Mouse (Mus musculus): ENCODE data around the gene Sart3. TPM values are rescaled to one million over a fixed set of nuclear protein-coding genes. Genes with fewer than 3 reads are reported as not detected.

Sart3 gene
- total RNA-seq, 1 experiment: 78.0 TPM

GRCm38 (mm10) chr5:113694000-113694399 is 78.3 kb downstream of the Sart3 start:
- Histone ChIP-seq H3K36me3 (ENCODE audit: control insufficient read depth, insufficient read depth, low read length, poor library complexity, severe bottlenecking) (no peaks in the 10 kb centered on the region), H3K4me1 (ENCODE audit: control insufficient read depth in 2 of 2, insufficient read depth in 2 of 2, low read length in 2 of 2, poor library complexity in 1 of 2) (peaks cover 7 to 21% of the 10 kb centered on the region in 2 experiments; a peak in 3 of 4 replicates), H3K9ac (ENCODE audit: insufficient read depth, low read depth, low read length, poor library complexity, severe bottlenecking) (no peak overlapping the region), H3K4me3 (ENCODE audit: insufficient read depth in 1 of 2, low read depth in 1 of 2, low read length in 2 of 2, poor library complexity in 1 of 2, severe bottlenecking in 1 of 2) (no peak overlapping the region), H3K27ac (ENCODE audit: insufficient read depth, low read depth, low read length, poor library complexity, severe bottlenecking) (no peak overlapping the region), H3K9me3 (ENCODE audit: control insufficient read depth, insufficient read depth, low read depth, low read length) (no peaks in the 10 kb centered on the region)
- no peak for DNase-seq (ENCODE audit: low read depth, low spot score)
- in situ Hi-C loops (cut with MboI; ENCODE audit: low sequenced_read_pairs in 2 of 2, unreplicated experiment in 2 of 2): no loop called here
- TF ChIP-seq ZNF384 (IDR thresholded peaks at IDR 0.05; ENCODE audit: low read depth, low read length): no peak

GRCm38 (mm10) chr5:113693196-113693755 is 79.0 kb downstream of the Sart3 start:
- H3K9ac ChIP-seq (ENCODE audit: insufficient read depth, low read depth, low read length, poor library complexity, severe bottlenecking): no peak overlapping the region
- TF ChIP-seq ZNF384 (IDR thresholded peaks at IDR 0.05; ENCODE audit: low read depth, low read length) (no peak), MAFK (IDR thresholded peaks at IDR 0.05; ENCODE audit: insufficient read depth, low read depth, low read length) (no peak), HCFC1 (IDR thresholded peaks at IDR 0.05; ENCODE audit: borderline replicate concordance, insufficient read depth, low read length) (no peak), ZC3H11A (IDR thresholded peaks at IDR 0.05; ENCODE audit: borderline replicate concordance, low read depth, low read length) (no peak), CHD2 (IDR thresholded peaks at IDR 0.05; ENCODE audit: low read depth, low read length) (no peak)
- DNase-seq (ENCODE audit: low read depth, low spot score): peak; percentile 70
- in situ Hi-C loops (cut with MboI; ENCODE audit: low sequenced_read_pairs in 2 of 2, unreplicated experiment in 2 of 2): no loop called here
- no peak overlapping the region for H3K27ac ChIP-seq (ENCODE audit: insufficient read depth, low read depth, low read length, poor library complexity, severe bottlenecking)
- no peaks in the 10 kb centered on the region for H3K9me3 ChIP-seq (ENCODE audit: control insufficient read depth, insufficient read depth, low read depth, low read length)
- H3K36me3 ChIP-seq (ENCODE audit: control insufficient read depth, insufficient read depth, low read length, poor library complexity, severe bottlenecking): no peaks in the 10 kb centered on the region
- H3K4me3 ChIP-seq (ENCODE audit: insufficient read depth in 1 of 2, low read depth in 1 of 2, low read length in 2 of 2, poor library complexity in 1 of 2, severe bottlenecking in 1 of 2): no peak overlapping the region
- H3K4me1 ChIP-seq (ENCODE audit: control insufficient read depth in 2 of 2, insufficient read depth in 2 of 2, low read length in 2 of 2, poor library complexity in 1 of 2): peaks cover 7 to 21% of the 10 kb centered on the region in 2 experiments; a peak in 3 of 4 replicates

Other genes with a start within 250 kb of the Sart3 start
- gene Cmklr1, start 122.1 kb downstream of the Sart3 start, total RNA-seq (2012; rRNA removed): 10.4 and 24.4 TPM in 2 replicates
- not detected in 2 replicates for gene 1700069L16Rik, start 47.7 kb downstream of the Sart3 start, total RNA-seq (2012; rRNA removed)
- gene Ficd, start 36.7 kb downstream of the Sart3 start, total RNA-seq (2012; rRNA removed): 8.6 and 10.5 TPM in 2 replicates
- gene Iscu, start 238 bp upstream of the Sart3 start, total RNA-seq (2012; rRNA removed): 78.4 and 80.1 TPM in 2 replicates
- gene Tmem119, start 28.0 kb upstream of the Sart3 start, total RNA-seq (2012; rRNA removed): 3.3 and 7.1 TPM in 2 replicates
- gene Selplg, start 60.1 kb upstream of the Sart3 start, total RNA-seq (2012; rRNA removed): 0.31 and 1.3 TPM in 2 replicates
- 150 TPM in 2 replicates for gene Coro1c, start 136.2 kb upstream of the Sart3 start, total RNA-seq (2012; rRNA removed)
- 11.8 and 13.4 TPM in 2 replicates for gene Ssh1, start 221.4 kb upstream of the Sart3 start, total RNA-seq (2012; rRNA removed)
- 0.16 and 0.18 TPM in 2 replicates for gene Dao, start 231.2 kb upstream of the Sart3 start, total RNA-seq (2012; rRNA removed)

All from ES-E14 (cell line).